Mouse (Mus musculus) urinary bladder, postnatal 25 days (tissue): ENCODE results near the gene Ern2.

Source experiments
- DNase-seq: peaks from one replicate; pipeline ENCODE4 v3.0.0; 2022; ENCODE audit warnings: low spot score

The Ern2 gene

DNA sequence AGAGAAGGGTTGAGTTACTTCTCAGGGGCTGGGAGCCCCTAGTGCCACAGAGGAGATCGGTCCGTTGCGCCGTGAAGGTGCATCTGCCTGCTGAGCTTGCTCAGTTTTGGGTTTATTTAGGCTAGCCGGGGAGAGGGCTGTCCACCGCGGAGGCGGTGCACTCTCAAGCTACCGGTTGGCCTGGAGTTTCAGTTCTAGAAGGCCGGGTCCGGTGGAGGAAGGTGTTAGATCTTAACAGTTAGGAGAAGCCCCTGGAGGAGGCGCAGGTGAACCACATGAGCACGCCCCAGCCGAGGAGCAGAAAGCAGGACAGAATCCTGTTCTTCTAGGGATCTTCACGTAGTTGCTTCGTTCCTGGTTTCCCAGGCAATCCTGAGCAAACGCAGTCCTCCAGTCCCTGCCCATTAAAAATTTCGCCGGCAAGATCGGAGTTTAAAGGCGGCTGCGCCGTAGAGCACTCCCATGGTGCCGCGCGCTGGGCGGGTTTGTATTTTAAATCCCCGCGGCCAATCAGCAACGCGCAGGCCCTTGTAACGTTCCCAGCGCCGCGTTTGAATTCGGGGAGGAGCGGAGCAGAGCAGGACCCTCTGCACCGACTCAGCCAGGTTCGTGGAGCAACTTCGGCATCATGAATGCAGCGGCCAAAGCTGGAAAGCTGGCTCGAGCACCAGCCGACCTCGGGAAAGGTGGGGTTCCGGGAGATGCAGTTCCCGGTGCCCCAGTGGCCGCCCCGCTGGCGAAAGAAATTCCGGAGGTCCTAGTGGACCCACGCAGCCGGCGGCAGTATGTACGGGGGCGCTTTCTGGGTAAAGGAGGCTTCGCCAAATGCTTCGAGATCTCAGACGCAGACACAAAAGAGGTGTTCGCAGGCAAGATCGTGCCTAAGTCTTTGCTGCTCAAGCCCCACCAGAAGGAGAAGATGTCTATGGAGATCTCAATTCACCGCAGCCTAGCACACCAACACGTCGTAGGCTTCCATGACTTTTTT is 26.8 kb downstream of the Ern2 start, which contains the start of gene Plk1:
Plk1 (plus strand) TSS at position 525 of the 988 bp plus-strand sequence.
- DNase-seq: peak; percentile 67

DNA sequence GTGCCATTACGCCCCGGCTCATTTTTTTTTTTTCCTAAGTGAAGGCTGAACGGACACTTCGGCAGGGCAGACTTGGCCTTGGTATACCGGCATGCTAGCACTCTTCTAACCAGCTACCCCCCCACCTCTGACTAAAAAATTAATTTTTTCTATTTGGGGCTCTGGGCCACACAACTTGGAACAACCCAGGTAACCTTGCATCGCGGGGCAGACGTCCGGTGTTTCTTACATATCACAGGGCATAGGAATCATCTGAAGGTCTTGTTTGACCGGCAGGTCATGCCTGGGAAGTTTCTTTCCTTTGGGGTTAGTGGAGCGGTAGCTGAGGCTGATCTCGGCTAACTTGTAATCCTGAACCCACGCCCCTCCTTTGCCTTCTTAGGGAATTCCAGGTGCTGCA is 27.5 kb downstream of the Ern2 start:
- DNase-seq: no peak

GRCm38 (mm10) chr7:122152473-122152872 is 33.5 kb downstream of the Ern2 start:
- no peak for DNase-seq

GRCm38 (mm10) chr7:122140991-122141390 is 45.0 kb downstream of the Ern2 start:
- no peak for DNase-seq

DNA sequence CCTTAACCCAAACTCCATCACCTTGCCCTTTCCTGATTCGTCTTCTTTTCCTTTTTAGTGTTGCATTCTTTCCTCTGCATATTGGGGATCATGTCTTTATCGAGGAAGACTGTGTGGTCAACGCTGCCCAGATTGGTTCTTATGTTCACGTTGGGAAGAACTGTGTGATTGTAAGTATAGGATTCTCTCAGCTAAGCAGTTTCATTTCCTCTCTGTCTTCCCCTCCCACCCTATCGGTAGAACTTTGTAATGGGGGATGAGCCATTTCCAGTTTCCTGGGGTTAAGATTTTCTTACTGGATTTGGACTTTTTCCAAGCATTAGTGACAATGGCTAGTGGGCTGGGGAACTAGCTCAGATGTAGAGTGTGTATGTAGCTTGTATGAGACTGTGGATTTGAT is 47.8 kb downstream of the Ern2 start:
- DNase-seq: no peak

DNA sequence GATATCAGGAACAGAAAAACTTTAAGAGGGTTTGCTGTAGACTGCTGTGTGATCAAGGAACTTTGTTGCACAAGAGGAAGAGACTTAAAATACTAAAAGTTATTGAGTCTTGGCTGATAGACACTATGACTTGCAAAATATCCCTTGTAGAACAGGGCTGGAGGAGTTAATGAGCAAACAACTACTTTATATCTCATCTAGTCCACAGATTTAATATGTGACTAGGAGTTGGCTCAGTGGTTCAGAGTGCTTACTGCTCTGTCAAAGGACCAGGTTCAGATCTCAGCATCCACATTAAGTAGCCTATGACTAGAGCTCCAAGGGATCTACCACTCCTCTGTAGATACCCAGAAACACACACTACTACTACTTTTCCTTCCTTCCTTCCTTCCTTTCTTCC is 48.9 kb downstream of the Ern2 start:
- no peak for DNase-seq

- DNase-seq: no peak
Measured at GRCm38 (mm10) chr7:122135070-122135469, 50.9 kb downstream of the Ern2 start.

DNA sequence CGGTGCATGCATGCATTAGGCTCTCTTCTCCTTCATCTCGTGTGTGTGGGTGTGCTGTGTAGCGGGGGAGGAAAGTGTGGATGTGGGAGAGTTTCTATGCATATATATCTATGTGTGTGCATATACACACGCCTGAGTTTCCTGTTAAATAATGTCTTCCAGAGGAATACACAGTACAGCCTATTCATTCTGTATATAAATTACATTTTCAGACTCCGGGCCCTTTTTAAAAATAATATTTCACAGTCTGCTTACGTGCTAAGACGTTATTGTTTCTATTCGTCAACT is 52.7 kb downstream of the Ern2 start:
- no peak for DNase-seq

GRCm38 (mm10) chr7:122132497-122133337 is 53.3 kb downstream of the Ern2 start, which contains the start of the genes Palb2 and Dctn5:
TSS of gene Palb2 (minus strand) at chr7:122132985.
TSS of gene Dctn5 (plus strand) at chr7:122133041.
- peak; percentile 97 for DNase-seq

DNA sequence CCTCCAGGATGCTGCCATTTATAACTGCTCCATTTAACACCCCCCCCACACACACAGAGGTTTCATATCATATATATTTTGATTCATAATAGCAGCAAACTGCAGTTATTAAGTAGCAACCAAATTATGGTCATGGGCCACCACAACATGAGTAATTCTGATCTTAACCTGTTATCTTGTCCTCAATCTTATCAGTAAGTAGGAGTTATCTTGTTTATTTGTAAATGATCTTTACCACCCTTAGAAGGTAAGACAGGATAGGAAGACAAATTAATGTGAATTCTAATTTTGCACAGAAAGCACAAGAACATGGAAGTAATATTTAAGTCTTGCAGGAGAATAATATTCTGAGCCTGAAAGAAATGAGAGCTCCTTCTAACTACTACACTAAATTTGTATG is 54.2 kb downstream of the Ern2 start:
- no peak for DNase-seq

DNA sequence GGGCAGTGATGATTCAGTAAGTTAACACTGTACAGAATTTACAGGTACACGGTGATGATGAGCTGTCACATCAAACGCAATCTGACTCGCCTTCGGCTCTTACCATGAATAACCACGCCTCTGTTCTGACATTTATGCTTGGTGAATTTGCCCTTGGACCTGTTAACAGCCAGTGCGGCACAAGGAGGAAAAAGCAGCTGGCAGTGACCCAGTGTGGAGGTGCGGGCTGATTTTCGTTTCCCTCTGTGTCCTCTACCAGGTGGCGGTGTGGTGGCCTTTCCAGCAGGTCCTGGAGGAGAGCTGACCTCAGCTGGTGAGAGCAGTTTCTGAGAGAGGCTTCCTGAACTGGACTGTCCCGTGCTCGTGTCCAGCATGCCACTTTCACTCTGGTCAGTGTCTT is 59.1 kb downstream of the Ern2 start:
- no peak for DNase-seq

GRCm38 (mm10) chr7:122125636-122126035 is 60.4 kb downstream of the Ern2 start:
- no peak for DNase-seq

DNA sequence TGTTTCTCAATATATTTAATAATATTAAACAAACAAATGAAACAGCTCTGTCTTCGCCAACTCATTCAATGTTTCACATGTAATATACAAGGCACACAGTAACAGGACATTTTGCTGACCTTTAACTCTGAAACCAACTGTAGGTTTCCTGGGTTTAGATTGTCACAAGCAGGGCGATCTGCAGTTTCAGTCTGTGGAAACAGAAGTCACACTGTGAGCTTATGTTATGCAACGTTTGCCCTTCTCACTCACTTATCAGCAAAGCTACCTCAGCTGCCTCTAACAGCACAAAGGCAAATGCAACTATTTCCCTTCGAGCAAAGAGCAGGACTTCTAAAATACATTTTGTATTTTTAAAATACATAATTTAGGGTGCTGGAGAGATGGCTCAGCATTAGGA is 62.5 kb downstream of the Ern2 start:
- DNase-seq: no peak
